Mouse (Mus musculus) thymus, adult 2 months (tissue): Measurements from ENCODE around the gene Ap3b1. TPM values are rescaled to one million over a fixed set of nuclear protein-coding genes. Genes with fewer than 3 reads are reported as not detected.

Experiments
- DNase-seq: peaks from one replicate; pipeline ENCODE4 v3.0.0; 2021
- H3K27ac ChIP-seq: fragments of 200-500 bp; 2 replicates; pipeline ENCODE4 v1.5.1; 2012; ENCODE audit warnings: low read length, control low read depth; ENCODE audit not compliant: control insufficient read depth, insufficient read depth
- H3K27me3 ChIP-seq: fragments of 200-500 bp; 2 replicates; pipeline ENCODE4 v1.6.1; 2012; ENCODE audit warnings: mild to moderate bottlenecking, low read length, moderate library complexity, mixed read lengths; ENCODE audit not compliant: control insufficient read depth, insufficient read depth
- H3K36me3 ChIP-seq: fragments of 200-500 bp; 2 replicates; pipeline ENCODE4 v1.6.1; 2012; ENCODE audit warnings: mild to moderate bottlenecking, low read length, moderate library complexity; ENCODE audit not compliant: control insufficient read depth, insufficient read depth
- H3K4me1 ChIP-seq: fragments of 200-500 bp; replicated peaks from 2 replicates; pipeline ENCODE4 v1.6.1; 2012; ENCODE audit warnings: low read length; ENCODE audit not compliant: control insufficient read depth, insufficient read depth
- H3K4me3 ChIP-seq: fragments of 200-500 bp; 2 replicates; pipeline ENCODE4 v1.5.1; 2012; ENCODE audit warnings: mild to moderate bottlenecking, low read length, control low read depth, moderate library complexity; ENCODE audit not compliant: control insufficient read depth, insufficient read depth
- CTCF ChIP-seq: fragments of 200-500 bp; IDR thresholded peaks from 2 replicates; pipeline ENCODE4 v1.5.1; 2012; ENCODE audit warnings: mild to moderate bottlenecking, control low read depth, low read length, moderate library complexity, borderline replicate concordance; ENCODE audit not compliant: control insufficient read depth, poor library complexity, insufficient read depth; ENCODE audit errors: extremely low read depth
- POLR2A ChIP-seq: fragments of 200-500 bp; IDR thresholded peaks from 2 replicates; pipeline ENCODE4 v1.6.1; 2012; ENCODE audit warnings: mild to moderate bottlenecking, low read length, control low read depth, moderate library complexity; ENCODE audit not compliant: control insufficient read depth, poor library complexity, insufficient read depth; ENCODE audit errors: extremely low read depth
- WGBS: fragments of 180-500 bp; shearing (Covaris S2); methylation state at CpG from one replicate; pipeline ENCODE4 v1.1.7; 2018; 5-methylcytosine and 5-hydroxymethylcytosine counted together
- polyA plus RNA-seq: library from polyadenylated mRNA; depleted of rRNA; stranded (reverse); fragments of >200 nt; gene quantifications from 2 replicates; pipeline ENCODE4 v1.2.3, GENCODE M21; 2012

Ap3b1 gene
- polyA plus RNA-seq, 1 experiment: 39.4 TPM

- Histone ChIP-seq H3K4me3 (no peak overlapping the region), H3K27ac (no peak overlapping the region)
These were observed 5.6 kb downstream of the Ap3b1 start for GRCm38 (mm10) chr13:94364336-94364735.

GRCm38 (mm10) chr13:94365108-94365907 lies 6.5 kb downstream of the Ap3b1 start:
- peaks cover 2% of the 10 kb centered on the region; the same call in 1 of the 2 replicates for H3K36me3 ChIP-seq
- H3K27me3 ChIP-seq: no peaks in the 10 kb centered on the region
- no peak for DNase-seq
- TF ChIP-seq POLR2A (no peak), CTCF (no peak)
- no peak overlapping the region for H3K27ac ChIP-seq
- H3K4me3 ChIP-seq: no peak overlapping the region
- 94% methylated on average over 13 of the region's 13 CpGs for WGBS
- H3K4me1 ChIP-seq: no peaks in the 10 kb centered on the region

More at GRCm38 (mm10) chr13:94364336-94364735, 5.6 kb downstream of the Ap3b1 start:
- DNase-seq: no peak
- TF ChIP-seq POLR2A (no peak), CTCF (no peak)
- WGBS: 87% methylated on average over 2 of the region's 2 CpGs
- Histone ChIP-seq H3K27me3 (no peaks in the 10 kb centered on the region), H3K4me1 (no peaks in the 10 kb centered on the region), H3K36me3 (no peaks in the 10 kb centered on the region)

- H3K27me3 ChIP-seq: no peaks in the 10 kb centered on the region
- H3K27ac ChIP-seq: no peak overlapping the region
- H3K36me3 ChIP-seq: peaks cover 5% of the 10 kb centered on the region; the same call in 1 of the 2 replicates
- WGBS: 96% methylated on average over 2 of the region's 2 CpGs
- TF ChIP-seq CTCF (no peak), POLR2A (no peak)
- no peak overlapping the region for H3K4me3 ChIP-seq
- DNase-seq: no peak
- no peaks in the 10 kb centered on the region for H3K4me1 ChIP-seq
These were observed 9.1 kb downstream of the Ap3b1 start for GRCm38 (mm10) chr13:94367869-94368268.

GRCm38 (mm10) chr13:94370521-94370920 lies 11.8 kb downstream of the Ap3b1 start:
- Histone ChIP-seq H3K4me1 (no peaks in the 10 kb centered on the region; the same call in 1 of the 2 replicates), H3K27me3 (no peaks in the 10 kb centered on the region), H3K36me3 (peaks cover 9% of the 10 kb centered on the region), H3K27ac (no peak overlapping the region), H3K4me3 (no peak overlapping the region)
- TF ChIP-seq POLR2A (no peak), CTCF (no peak)
- DNase-seq: no peak
- 98% methylated on average over 10 of the region's 10 CpGs for WGBS

DNA sequence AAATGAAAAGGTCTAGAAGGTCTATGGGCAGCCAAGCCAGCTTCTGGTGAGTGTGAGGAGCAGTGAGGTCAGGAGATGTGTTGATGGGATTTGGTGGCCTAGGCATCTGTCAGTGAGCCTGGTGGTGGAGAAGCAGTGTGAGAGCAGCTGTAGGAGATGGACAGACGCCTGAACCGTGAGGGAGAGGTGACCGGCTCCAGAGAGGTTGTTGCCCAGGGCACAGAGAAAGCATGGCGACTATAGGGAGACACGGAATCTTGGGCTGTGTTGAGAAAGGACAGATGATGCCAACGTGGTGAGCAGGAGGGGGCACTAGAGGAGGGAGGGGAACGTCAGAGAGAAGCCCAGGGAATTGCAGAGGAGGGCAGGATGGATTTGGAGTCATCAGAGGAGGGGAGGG lies 13.3 kb downstream of the Ap3b1 start:
- WGBS: 91% methylated on average over 7 of the region's 7 CpGs
- H3K4me3 ChIP-seq: no peak overlapping the region
- no peak for TF ChIP-seq CTCF
- TF ChIP-seq POLR2A: no peak
- no peak for DNase-seq
- no peaks in the 10 kb centered on the region; the same call in 1 of the 2 replicates for H3K4me1 ChIP-seq
- no peaks in the 10 kb centered on the region for H3K27me3 ChIP-seq
- peaks cover 9% of the 10 kb centered on the region for H3K36me3 ChIP-seq
- H3K27ac ChIP-seq: no peak overlapping the region

DNA sequence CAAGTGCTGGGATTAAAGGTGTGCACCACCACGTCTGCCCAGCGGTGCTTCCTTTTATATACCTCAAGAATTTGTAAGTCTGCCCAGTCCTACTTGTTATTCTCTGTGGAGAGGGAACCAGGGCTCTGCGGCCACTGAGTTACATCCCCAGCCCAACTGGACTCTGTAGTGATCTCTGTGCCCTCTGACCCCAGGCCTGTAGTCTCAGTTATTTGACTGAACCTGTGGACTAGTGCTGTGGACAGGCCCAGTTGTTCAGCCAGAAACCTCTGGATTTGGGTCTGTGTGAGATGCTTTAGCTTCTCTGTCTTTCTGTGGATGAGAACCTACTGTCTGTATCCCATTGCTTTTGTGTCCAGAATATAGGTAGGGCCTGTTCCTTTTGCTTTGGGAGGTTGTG lies 15.4 kb downstream of the Ap3b1 start:
- H3K36me3 ChIP-seq: peaks cover 9% of the 10 kb centered on the region
- no peak for DNase-seq
- no peak for TF ChIP-seq CTCF
- no peak for TF ChIP-seq POLR2A
- no peaks in the 10 kb centered on the region; the same call in 1 of the 2 replicates for H3K4me1 ChIP-seq
- no peak overlapping the region for H3K27ac ChIP-seq
- H3K4me3 ChIP-seq: no peak overlapping the region
- 100% methylated on average over 3 of the region's 3 CpGs for WGBS
- H3K27me3 ChIP-seq: no peaks in the 10 kb centered on the region

- Histone ChIP-seq H3K27ac (no peak overlapping the region), H3K36me3 (peaks cover 4% of the 10 kb centered on the region; the same call in 1 of the 2 replicates), H3K4me3 (no peak overlapping the region), H3K27me3 (no peaks in the 10 kb centered on the region), H3K4me1 (no peaks in the 10 kb centered on the region; the same call in 1 of the 2 replicates)
- 96% methylated on average over 7 of the region's 7 CpGs for WGBS
- no peak for DNase-seq
- TF ChIP-seq CTCF (no peak), POLR2A (no peak)
These were observed 17.0 kb downstream of the Ap3b1 start for GRCm38 (mm10) chr13:94375526-94376390.
